Mouse (Mus musculus) heart, adult 2 months (tissue): ENCODE data around the gene Ccdc62.

ENCODE experiments used
- CTCF ChIP-seq: fragments of 200-600 bp; IDR thresholded peaks from 2 replicates; pipeline ENCODE4 v1.8.1; 2022; ENCODE audit warnings: antibody characterized with exemption, mild to moderate bottlenecking, moderate library complexity
- POLR2A ChIP-seq: fragments of 200-500 bp; IDR thresholded peaks from 2 replicates; pipeline ENCODE4 v1.6.1; 2011; ENCODE audit warnings: mild to moderate bottlenecking, low read depth, low read length, control low read depth; ENCODE audit not compliant: insufficient read depth

DNA sequence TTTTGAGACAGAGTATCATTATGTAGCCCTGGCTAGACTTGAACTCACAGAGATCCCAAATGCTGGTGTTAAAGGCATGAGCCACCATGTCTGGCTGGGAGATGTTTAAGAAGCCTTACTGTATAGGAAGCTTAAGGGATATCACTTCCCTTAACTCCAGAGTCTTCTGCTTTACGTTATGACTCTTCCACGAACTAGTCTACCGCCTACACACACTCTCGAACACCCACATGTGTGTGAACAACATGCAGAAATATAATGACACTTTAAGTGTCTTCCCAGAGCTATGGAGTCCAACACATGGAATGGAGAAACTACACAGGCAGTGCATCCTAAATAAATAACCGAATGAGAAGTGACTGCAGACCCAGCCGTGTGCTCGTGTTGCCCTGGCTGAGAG, 46.6 kb upstream of the Ccdc62 start:
- TF ChIP-seq POLR2A, result no peak
- TF ChIP-seq CTCF, result no peak
